Mouse (Mus musculus): ENCODE data around the gene Il11ra2. TPM values are rescaled to one million over a fixed set of nuclear protein-coding genes. Genes with fewer than 3 reads are reported as not detected.
"Not testable (repeated sequence)": the region's sequence is repeated elsewhere in the genome, so short reads cannot be mapped to it uniquely, and the experiment has no call there.

Gene Il11ra2
- polyA plus RNA-seq, 1 experiment from 2014 or later = not detected

GRCm38 (mm10) chr4:42611895-42612294 lies 49.8 kb downstream of the Il11ra2 start, which contains the start of gene Gm10591:
Gm10591 (plus strand) TSS chr4:42612195.
- not testable (repeated sequence) for DNase-seq; H3K9me3 ChIP-seq (ENCODE audit: control insufficient read depth, low read length); ATAC-seq (ENCODE audit: low FRiP score, low TSS enrichment); H3K9ac ChIP-seq (replicated peaks; ENCODE audit: low read length); H3K27me3 ChIP-seq (ENCODE audit: control insufficient read depth, insufficient read depth, low read length); H3K27ac ChIP-seq (replicated peaks; ENCODE audit: low read depth, low read length); H3K36me3 ChIP-seq (ENCODE audit: control insufficient read depth, insufficient read depth, low read length); H3K4me1 ChIP-seq (ENCODE audit: control insufficient read depth, insufficient read depth, low read length); H3K4me3 ChIP-seq (replicated peaks; ENCODE audit: low read depth, low read length); H3K4me2 ChIP-seq (ENCODE audit: low read length)
- no CpG with 5 or more reads among the region's 5 CpGs for WGBS

Other genes starting within 250 kb of the Il11ra2 start
- gene Gm21586, start 222.5 kb downstream of the Il11ra2 start, polyA plus RNA-seq (2014; fragmentation: Nextera tagmentation; extraction: Ambion mirVana) = not detected in 2 replicates
- 0.13 and 0.62 TPM in 2 replicates for gene Gm2163, start 195.1 kb downstream of the Il11ra2 start, polyA plus RNA-seq (2014; fragmentation: Nextera tagmentation; extraction: Ambion mirVana)
- gene Fam205a2, start 133.7 kb downstream of the Il11ra2 start, polyA plus RNA-seq (2014; fragmentation: Nextera tagmentation; extraction: Ambion mirVana) = not detected in 2 replicates
- gene Gm10591, start 49.7 kb downstream of the Il11ra2 start, polyA plus RNA-seq (2014; fragmentation: Nextera tagmentation; extraction: Ambion mirVana) = not detected in 2 replicates
- gene Gm2564, start 32.2 kb downstream of the Il11ra2 start, polyA plus RNA-seq (2014; fragmentation: Nextera tagmentation; extraction: Ambion mirVana) = not detected in 2 replicates
- not detected in 2 replicates for gene Ccl27b, start 6.6 kb downstream of the Il11ra2 start, polyA plus RNA-seq (2014; fragmentation: Nextera tagmentation; extraction: Ambion mirVana)
- gene 4930578G10Rik, start 73.7 kb upstream of the Il11ra2 start, polyA plus RNA-seq (2014; fragmentation: Nextera tagmentation; extraction: Ambion mirVana) = 0.51 TPM in 2 replicates
- gene Ccl19, start 94.7 kb upstream of the Il11ra2 start, polyA plus RNA-seq (2014; fragmentation: Nextera tagmentation; extraction: Ambion mirVana) = 0.61 TPM in 1 of 2 replicates, not detected in the other
- 0.84 TPM in 1 of 2 replicates, not detected in the other for gene Ccl21a, start 112.1 kb upstream of the Il11ra2 start, polyA plus RNA-seq (2014; fragmentation: Nextera tagmentation; extraction: Ambion mirVana)
- gene Fam205a1, start 192.0 kb upstream of the Il11ra2 start, polyA plus RNA-seq (2014; fragmentation: Nextera tagmentation; extraction: Ambion mirVana) = not detected in 2 replicates
- 0.69 and 0.92 TPM in 2 replicates for gene Gm12394, start 194.9 kb upstream of the Il11ra2 start, polyA plus RNA-seq (2014; fragmentation: Nextera tagmentation; extraction: Ambion mirVana)
- gene Fam205c, start 212.3 kb upstream of the Il11ra2 start, polyA plus RNA-seq (2014; fragmentation: Nextera tagmentation; extraction: Ambion mirVana) = 1.6 and 2.0 TPM in 2 replicates

Measured in midbrain, embryonic 14.5 days (tissue).